Mouse (Mus musculus) ES-E14 (cell line): ENCODE results near the gene Ndrg3.

Experiments used
- CHD2 ChIP-seq: IDR thresholded peaks from 2 replicates; pipeline ENCODE4 v1.6.1; 2014; ENCODE audit warnings: mild to moderate bottlenecking, low read depth, low read length, inconsistent platforms
- HCFC1 ChIP-seq: IDR thresholded peaks from 2 replicates; pipeline ENCODE4 v1.6.1; 2012; ENCODE audit warnings: low read length, inconsistent platforms, borderline replicate concordance; ENCODE audit not compliant: insufficient read depth
- MAFK ChIP-seq: IDR thresholded peaks from 2 replicates; pipeline ENCODE4 v1.6.1; 2014; ENCODE audit warnings: mild to moderate bottlenecking, low read depth, low read length, inconsistent platforms; ENCODE audit not compliant: insufficient read depth
- ZC3H11A ChIP-seq: IDR thresholded peaks from 2 replicates; pipeline ENCODE4 v1.6.1; 2012; ENCODE audit warnings: low read depth, mild to moderate bottlenecking, inconsistent platforms, low read length, borderline replicate concordance
- ZNF384 ChIP-seq: IDR thresholded peaks from 2 replicates; pipeline ENCODE4 v1.6.1; 2012; ENCODE audit warnings: low read depth, low read length, inconsistent platforms

DNA sequence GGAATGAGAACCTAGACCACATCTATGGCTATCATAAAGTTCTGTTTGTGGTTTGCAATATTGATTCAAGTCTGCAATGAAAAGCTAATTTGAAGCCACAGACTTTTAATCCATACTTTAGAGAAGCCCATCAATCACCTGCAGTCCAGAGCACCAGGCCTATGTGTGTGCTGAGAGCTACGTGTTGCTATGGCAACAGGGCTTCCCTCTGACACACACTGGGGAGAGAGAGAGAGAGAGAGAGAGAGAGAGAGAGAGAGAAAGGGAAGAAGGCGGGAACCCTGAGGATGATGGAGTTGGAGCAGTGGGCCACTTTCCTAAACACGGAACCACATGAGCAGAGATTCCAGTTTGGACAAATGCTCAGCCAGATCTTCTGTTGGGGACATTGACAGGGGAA is 99.6 kb downstream of the Ndrg3 start:
- no peak for TF ChIP-seq MAFK
- no peak for TF ChIP-seq ZNF384
- no peak for TF ChIP-seq CHD2
- no peak for TF ChIP-seq HCFC1
- no peak for TF ChIP-seq ZC3H11A
